Mouse (Mus musculus) naive thymus-derived CD4-positive, alpha-beta T cell, adult 2 months (primary cell): ENCODE data around the gene Znrf1.
"Not testable (repeated sequence)": the region's sequence is repeated elsewhere in the genome, so short reads cannot be mapped to it uniquely, and the experiment has no call there.

ENCODE experiments used
- DNase-seq: peaks from one replicate; pipeline ENCODE4 v3.0.0-alpha.2; 2011; ENCODE audit warnings: low read depth

Gene Znrf1

GRCm38 (mm10) chr8:111536031-111536977, at the start of gene Znrf1:
Znrf1 (plus strand) TSS chr8:111536097.
- DNase-seq = peak; percentile 81

GRCm38 (mm10) chr8:111490034-111490591, 45.8 kb upstream of the Znrf1 start:
- no peak for DNase-seq

GRCm38 (mm10) chr8:111491191-111491590, 44.7 kb upstream of the Znrf1 start:
- DNase-seq = no peak

GRCm38 (mm10) chr8:111492508-111492907, 43.4 kb upstream of the Znrf1 start:
- DNase-seq = no peak

GRCm38 (mm10) chr8:111493176-111493575, 42.7 kb upstream of the Znrf1 start:
- no peak for DNase-seq

- no peak for DNase-seq
These were observed 39.6 kb upstream of the Znrf1 start for GRCm38 (mm10) chr8:111496326-111496725.

GRCm38 (mm10) chr8:111498249-111498648, 37.6 kb upstream of the Znrf1 start:
- not testable (repeated sequence) for DNase-seq

GRCm38 (mm10) chr8:111501724-111502464, 34.0 kb upstream of the Znrf1 start:
- no peak for DNase-seq

GRCm38 (mm10) chr8:111508566-111508965, 27.3 kb upstream of the Znrf1 start:
- DNase-seq = no peak

- no peak for DNase-seq
These were observed 26.6 kb upstream of the Znrf1 start for GRCm38 (mm10) chr8:111509278-111509677.

- no peak for DNase-seq
These were observed 25.5 kb upstream of the Znrf1 start for GRCm38 (mm10) chr8:111510401-111510800.

GRCm38 (mm10) chr8:111512941-111513340, 23.0 kb upstream of the Znrf1 start:
- DNase-seq = no peak

- no peak for DNase-seq
These were observed 22.5 kb upstream of the Znrf1 start for GRCm38 (mm10) chr8:111513446-111513845.

GRCm38 (mm10) chr8:111516451-111517035, 19.4 kb upstream of the Znrf1 start:
- no peak for DNase-seq

GRCm38 (mm10) chr8:111517466-111517865, 18.4 kb upstream of the Znrf1 start:
- DNase-seq = no peak

GRCm38 (mm10) chr8:111521713-111522429, 14.0 kb upstream of the Znrf1 start, which contains the start of gene Wdr59:
Wdr59 (minus strand) TSS chr8:111522092.
- DNase-seq = peak; percentile 99

- peak; percentile 49 for DNase-seq
These were observed 9.4 kb upstream of the Znrf1 start for GRCm38 (mm10) chr8:111526403-111527024.

- DNase-seq = peak; percentile 87
These were observed 8.7 kb upstream of the Znrf1 start for GRCm38 (mm10) chr8:111527149-111527548.

- DNase-seq = peak; percentile 53
These were observed 7.8 kb upstream of the Znrf1 start for GRCm38 (mm10) chr8:111528071-111528470.

- DNase-seq = no peak
These were observed 4.7 kb upstream of the Znrf1 start for GRCm38 (mm10) chr8:111531191-111531590.

GRCm38 (mm10) chr8:111531621-111532020, 4.3 kb upstream of the Znrf1 start:
- no peak for DNase-seq
